Mouse (Mus musculus): ENCODE data around the gene Hsph1.

The Hsph1 gene

GRCm38 (mm10) chr5:149642366-149642765 is 6.2 kb upstream of the Hsph1 start:
- no peak for DNase-seq (ENCODE audit: low read depth, low spot score)

GRCm38 (mm10) chr5:149641277-149641892 is 5.2 kb upstream of the Hsph1 start:
- DNase-seq (ENCODE audit: low read depth, low spot score), result no peak

- no peak for DNase-seq (ENCODE audit: low read depth, low spot score)
These were observed 1.1 kb upstream of the Hsph1 start for GRCm38 (mm10) chr5:149637306-149637705.

- DNase-seq (ENCODE audit: low read depth, low spot score), result no peak
These were observed 620 bp downstream of the Hsph1 start for GRCm38 (mm10) chr5:149635556-149635955.

- no peak for DNase-seq (ENCODE audit: low read depth, low spot score)
These were observed 1.7 kb downstream of the Hsph1 start for GRCm38 (mm10) chr5:149634409-149635035.

GRCm38 (mm10) chr5:149625547-149625946 is 10.6 kb downstream of the Hsph1 start:
- no peak for DNase-seq (ENCODE audit: low read depth, low spot score)

GRCm38 (mm10) chr5:149623815-149624675 is 12.1 kb downstream of the Hsph1 start:
- DNase-seq (ENCODE audit: low read depth, low spot score), result no peak

- no peak for DNase-seq (ENCODE audit: low read depth, low spot score)
These were observed 13.5 kb downstream of the Hsph1 start for GRCm38 (mm10) chr5:149622644-149623043.

GRCm38 (mm10) chr5:149622152-149622551 is 14.0 kb downstream of the Hsph1 start:
- no peak for DNase-seq (ENCODE audit: low read depth, low spot score)

- no peak for DNase-seq (ENCODE audit: low read depth, low spot score)
These were observed 18.3 kb downstream of the Hsph1 start for GRCm38 (mm10) chr5:149617776-149618425.

GRCm38 (mm10) chr5:149616817-149617216 is 19.4 kb downstream of the Hsph1 start:
- no peak for DNase-seq (ENCODE audit: low read depth, low spot score)

GRCm38 (mm10) chr5:149616138-149616537 is 20.0 kb downstream of the Hsph1 start:
- no peak for DNase-seq (ENCODE audit: low read depth, low spot score)

GRCm38 (mm10) chr5:149612740-149613139 is 23.4 kb downstream of the Hsph1 start:
- no peak for DNase-seq (ENCODE audit: low read depth, low spot score)

- DNase-seq (ENCODE audit: low read depth, low spot score), result no peak
These were observed 24.0 kb downstream of the Hsph1 start for GRCm38 (mm10) chr5:149612165-149612518.

GRCm38 (mm10) chr5:149611476-149612164 is 24.6 kb downstream of the Hsph1 start:
- DNase-seq (ENCODE audit: low read depth, low spot score), result no peak

GRCm38 (mm10) chr5:149607083-149607720 is 29.0 kb downstream of the Hsph1 start:
- DNase-seq (ENCODE audit: low read depth, low spot score), result no peak

- DNase-seq (ENCODE audit: low read depth, low spot score), result no peak
These were observed 32.9 kb downstream of the Hsph1 start for GRCm38 (mm10) chr5:149603241-149603640.

GRCm38 (mm10) chr5:149601996-149602395 is 34.2 kb downstream of the Hsph1 start:
- no peak for DNase-seq (ENCODE audit: low read depth, low spot score)

- DNase-seq (ENCODE audit: low read depth, low spot score), result no peak
These were observed 38.8 kb downstream of the Hsph1 start for GRCm38 (mm10) chr5:149597351-149597750.

- no peak for DNase-seq (ENCODE audit: low read depth, low spot score)
These were observed 42.0 kb downstream of the Hsph1 start for GRCm38 (mm10) chr5:149594215-149594614.

- DNase-seq (ENCODE audit: low read depth, low spot score), result no peak
These were observed 46.2 kb downstream of the Hsph1 start for GRCm38 (mm10) chr5:149589932-149590331.

Data from embryo, embryonic 11.5 days (tissue).